Mouse (Mus musculus): ENCODE measurements at regions not wholly inside any gene's neighbourhood (a gene's known extent, or its start where the extent isn't known, plus 50 kb on each side); places are given as distances from the start of the nearest gene placed in this dataset.
A peak's percentile ranks its signal among the peaks of the same experiment; 100 is the strongest.

GRCm38 (mm10) chr3:46343508-46343907 lies 104.5 kb downstream of the Pabpc4l start:
- Histone ChIP-seq H3K27ac (no peak overlapping the region), H3K4me2 (no peak overlapping the region), H3K27me3 (replicated peaks) (no peaks in the 10 kb centered on the region), H3K9ac (no peak overlapping the region), H3K36me3 (no peaks in the 10 kb centered on the region), H3K4me1 (no peaks in the 10 kb centered on the region), H3K4me3 (no peak overlapping the region), H3K9me3 (replicated peaks) (no peaks in the 10 kb centered on the region)
- peak; percentile 54; the same call in 1 of the 2 replicates for ATAC-seq
- 64% methylated on average over 3 of the region's 3 CpGs for WGBS (ENCODE audit: insufficient replicate concordance)

- H3K9ac ChIP-seq = no peak overlapping the region
- 32% methylated on average over 2 of the region's 2 CpGs for WGBS (ENCODE audit: insufficient replicate concordance)
- no peak for ATAC-seq
Measured at GRCm38 (mm10) chr3:46340648-46341280, 107.3 kb downstream of the Pabpc4l start.

GRCm38 (mm10) chr3:46334519-46334918 lies 113.5 kb downstream of the Pabpc4l start:
- no peak overlapping the region for H3K27ac ChIP-seq
- no peaks in the 10 kb centered on the region for H3K36me3 ChIP-seq
- H3K9ac ChIP-seq = no peak overlapping the region
- H3K9me3 ChIP-seq (replicated peaks) = no peaks in the 10 kb centered on the region
- H3K27me3 ChIP-seq (replicated peaks) = no peaks in the 10 kb centered on the region
- H3K4me3 ChIP-seq = no peak overlapping the region
- no peak for ATAC-seq
- H3K4me2 ChIP-seq = no peak overlapping the region
- WGBS (ENCODE audit: insufficient replicate concordance) = 47% methylated on average over 1 of the region's 1 CpGs
- H3K4me1 ChIP-seq = no peaks in the 10 kb centered on the region

More at GRCm38 (mm10) chr3:46340648-46341280, 107.3 kb downstream of the Pabpc4l start:
- no peak overlapping the region for H3K4me2 ChIP-seq
- no peaks in the 10 kb centered on the region for H3K4me1 ChIP-seq
- no peaks in the 10 kb centered on the region for H3K36me3 ChIP-seq
- no peak overlapping the region for H3K27ac ChIP-seq
- H3K4me3 ChIP-seq = no peak overlapping the region
- H3K9me3 ChIP-seq (replicated peaks) = no peaks in the 10 kb centered on the region
- no peaks in the 10 kb centered on the region for H3K27me3 ChIP-seq (replicated peaks)

- Histone ChIP-seq H3K4me3 (no peak overlapping the region), H3K9ac (no peak overlapping the region), H3K9me3 (replicated peaks) (no peaks in the 10 kb centered on the region), H3K4me1 (no peaks in the 10 kb centered on the region), H3K36me3 (no peaks in the 10 kb centered on the region), H3K27ac (no peak overlapping the region), H3K27me3 (replicated peaks) (no peaks in the 10 kb centered on the region), H3K4me2 (no peak overlapping the region)
- WGBS (ENCODE audit: insufficient replicate concordance) = 68% methylated on average over 3 of the region's 3 CpGs
- no peak for ATAC-seq
Measured at GRCm38 (mm10) chr3:46324925-46325324, 123.1 kb downstream of the Pabpc4l start.

All from liver, embryonic 12.5 days (tissue).